In genomic region chr7:79464776-79465420, GRCm38 (mm10) we compare ENCODE assay signal across 8 mouse cellular contexts. TPM values are rescaled to one million over a fixed set of nuclear protein-coding genes. Genes with fewer than 3 reads are reported as not detected.
A peak's percentile ranks its signal among the peaks of the same experiment; 100 is the strongest.
DNase-seq lines count a peak whose midpoint lies in the region; ATAC-seq and TF ChIP-seq lines count a peak whose summit lies in the region.

No protein-coding gene starts in this region.

- H3K4me2 ChIP-seq in lung, embryonic 15.5 days = peak overlapping the region; percentile 93
- H3K4me2 ChIP-seq in forebrain, embryonic 14.5 days (ENCODE audit: low read length) = peak overlapping the region; percentile 93
- peak overlapping the region; percentile 96 for H3K4me2 ChIP-seq in limb, embryonic 12.5 days
- peak overlapping the region; percentile 94 for H3K4me2 ChIP-seq in neural tube, embryonic 15.5 days

- H3K36me3 ChIP-seq in lung, embryonic 15.5 days = peaks cover 32% of the 10 kb centered on the region
- H3K36me3 ChIP-seq in forebrain, embryonic 14.5 days (ENCODE audit: control insufficient read depth, insufficient read depth, low read length) = peaks cover 33% of the 10 kb centered on the region
- H3K36me3 ChIP-seq in limb, embryonic 12.5 days = peaks cover 42% of the 10 kb centered on the region
- H3K36me3 ChIP-seq in neural tube, embryonic 15.5 days = peaks cover 30% of the 10 kb centered on the region

- no peak for TF ChIP-seq POLR2A in bone marrow, adult 2 months (IDR thresholded peaks at IDR 0.05; ENCODE audit: borderline replicate concordance, control insufficient read depth, low read depth, low read length)

- peaks cover 34% of the 10 kb centered on the region for H3K4me1 ChIP-seq in lung, embryonic 15.5 days
- peaks cover 10% of the 10 kb centered on the region for H3K4me1 ChIP-seq in bone marrow, adult 2 months (ENCODE audit: control insufficient read depth, insufficient read depth, low read length)
- H3K4me1 ChIP-seq in forebrain, embryonic 14.5 days (ENCODE audit: control insufficient read depth, insufficient read depth, low read length) = peaks cover 8% of the 10 kb centered on the region
- H3K4me1 ChIP-seq in limb, embryonic 12.5 days (replicated peaks) = peaks cover 26% of the 10 kb centered on the region
- H3K4me1 ChIP-seq in neural tube, embryonic 15.5 days = peaks cover 41% of the 10 kb centered on the region

- H3K9ac ChIP-seq in lung, embryonic 15.5 days = peak overlapping the region; percentile 78
- peak overlapping the region; percentile 75 for H3K9ac ChIP-seq in forebrain, embryonic 14.5 days (ENCODE audit: low read length)
- peak overlapping the region; percentile 85 for H3K9ac ChIP-seq in limb, embryonic 12.5 days (replicated peaks)
- peak overlapping the region; percentile 78 for H3K9ac ChIP-seq in neural tube, embryonic 15.5 days (replicated peaks)

- TF ChIP-seq CTCF in bone marrow, adult 2 months (IDR thresholded peaks at IDR 0.05; ENCODE audit: control insufficient read depth, insufficient read depth, low read length) = no peak

- H3K27me3 ChIP-seq in lung, embryonic 15.5 days = peaks cover 4% of the 10 kb centered on the region; the same call in 1 of the 2 replicates
- no peaks in the 10 kb centered on the region for H3K27me3 ChIP-seq in forebrain, embryonic 14.5 days (replicated peaks; ENCODE audit: control insufficient read depth, insufficient read depth, low read length)
- peaks cover 17% of the 10 kb centered on the region for H3K27me3 ChIP-seq in limb, embryonic 12.5 days
- no peaks in the 10 kb centered on the region for H3K27me3 ChIP-seq in neural tube, embryonic 15.5 days (replicated peaks)

- no peaks in the 10 kb centered on the region for H3K9me3 ChIP-seq in lung, embryonic 15.5 days
- no peaks in the 10 kb centered on the region for H3K9me3 ChIP-seq in forebrain, embryonic 14.5 days (replicated peaks; ENCODE audit: control insufficient read depth, low read length)
- H3K9me3 ChIP-seq in limb, embryonic 12.5 days = no peaks in the 10 kb centered on the region
- H3K9me3 ChIP-seq in neural tube, embryonic 15.5 days (replicated peaks) = no peaks in the 10 kb centered on the region

- no peak for DNase-seq in lung, postnatal 36 days
- peak; percentile 20 for DNase-seq in forebrain, embryonic 14.5 days (ENCODE audit: low spot score)
- DNase-seq in MN1 (ENCODE audit: low spot score) = no peak
- DNase-seq in gastrocnemius, postnatal 36 days = no peak

- no peak overlapping the region for H3K27ac ChIP-seq in lung, embryonic 15.5 days
- H3K27ac ChIP-seq in bone marrow, adult 2 months (ENCODE audit: control insufficient read depth, insufficient read depth, low read depth, low read length, poor library complexity) = peak overlapping the region; percentile 93; the same call in 1 of the 2 replicates
- H3K27ac ChIP-seq in forebrain, embryonic 14.5 days (ENCODE audit: low read depth, low read length) = no peak overlapping the region
- H3K27ac ChIP-seq in limb, embryonic 12.5 days = no peak overlapping the region
- no peak overlapping the region for H3K27ac ChIP-seq in neural tube, embryonic 15.5 days (replicated peaks)

- ATAC-seq in lung, embryonic 15.5 days (ENCODE audit: borderline replicate concordance, extremely low read depth, low FRiP score, low TSS enrichment) = no peak
- no peak for ATAC-seq in forebrain, embryonic 14.5 days
- no peak for ATAC-seq in limb, embryonic 12.5 days (ENCODE audit: insufficient number of reproducible peaks, insufficient read depth, low FRiP score, low TSS enrichment, low read depth)
- ATAC-seq in neural tube, embryonic 15.5 days (ENCODE audit: low FRiP score) = no peak

- intact Hi-C loops in gastrocnemius, postnatal 36 days (cut with DNase I) = loop anchor here (5.0 to 10.0 kb wide), 4 partner anchors 73 to 320 kb away; partner anchors contain the start of genes Abhd2, Fanci and Mfge8

- WGBS in lung, embryonic 15.5 days = 6% methylated on average over 47 of the region's 47 CpGs
- 82% methylated on average over 47 of the region's 47 CpGs for WGBS in bone marrow, adult 2 months
- 7% methylated on average over 47 of the region's 47 CpGs for WGBS in forebrain, embryonic 14.5 days
- WGBS in limb, embryonic 12.5 days = 5% methylated on average over 47 of the region's 47 CpGs
- WGBS in neural tube, embryonic 15.5 days = 5% methylated on average over 45 of the region's 47 CpGs

- H3K4me3 ChIP-seq in lung, embryonic 15.5 days = peak overlapping the region; percentile 73
- H3K4me3 ChIP-seq in bone marrow, adult 2 months (replicated peaks; ENCODE audit: control insufficient read depth, low read depth, low read length) = peak overlapping the region; percentile 89
- peak overlapping the region; percentile 69 for H3K4me3 ChIP-seq in forebrain, embryonic 14.5 days (ENCODE audit: low read depth, low read length)
- H3K4me3 ChIP-seq in limb, embryonic 12.5 days (replicated peaks) = peak overlapping the region; percentile 87
- peak overlapping the region; percentile 89 for H3K4me3 ChIP-seq in neural tube, embryonic 15.5 days (replicated peaks)

RNA-seq across cellular contexts. Expression of gene Polg, which starts 1.3 kb away (rescaled TPM):
- 44.6 and 47.2 TPM in 2 replicates for polyA plus RNA-seq in lung, embryonic 15.5 days (2015; fragmentation: Nextera tagmentation; extraction: Ambion mirVana)
- polyA plus RNA-seq in bone marrow, adult 2 months (2011; ENCODE audit: insufficient read depth, insufficient read length, low replicate concordance, missing spikeins) = 74.2 and 180 TPM in 2 replicates
- 20.2 and 23.4 TPM in 2 replicates for polyA plus RNA-seq in forebrain, embryonic 14.5 days (2014; fragmentation: Nextera tagmentation; extraction: Ambion mirVana)
- 50.4 and 53.3 TPM in 2 replicates for polyA plus RNA-seq in limb, embryonic 12.5 days (2016; fragmentation: Nextera tagmentation; extraction: Ambion mirVana)
- polyA plus RNA-seq in neural tube, embryonic 15.5 days (2015; fragmentation: Nextera tagmentation; extraction: Ambion mirVana) = 24.2 and 25.0 TPM in 2 replicates
- 10 to 100 TPM; 30.6 to 34.2 TPM for total RNA-seq in gastrocnemius, postnatal 36 days (2021)
